Mouse (Mus musculus) urinary bladder, postnatal 4 days (tissue): Measurements from ENCODE around the gene Lef1.

Source experiments
- DNase-seq, 2 experiments: peaks; one replicate each; pipeline ENCODE4 v3.0.0; 2021 to 2022; ENCODE audit warnings: low spot score in 2 of 2

Gene Lef1

DNA sequence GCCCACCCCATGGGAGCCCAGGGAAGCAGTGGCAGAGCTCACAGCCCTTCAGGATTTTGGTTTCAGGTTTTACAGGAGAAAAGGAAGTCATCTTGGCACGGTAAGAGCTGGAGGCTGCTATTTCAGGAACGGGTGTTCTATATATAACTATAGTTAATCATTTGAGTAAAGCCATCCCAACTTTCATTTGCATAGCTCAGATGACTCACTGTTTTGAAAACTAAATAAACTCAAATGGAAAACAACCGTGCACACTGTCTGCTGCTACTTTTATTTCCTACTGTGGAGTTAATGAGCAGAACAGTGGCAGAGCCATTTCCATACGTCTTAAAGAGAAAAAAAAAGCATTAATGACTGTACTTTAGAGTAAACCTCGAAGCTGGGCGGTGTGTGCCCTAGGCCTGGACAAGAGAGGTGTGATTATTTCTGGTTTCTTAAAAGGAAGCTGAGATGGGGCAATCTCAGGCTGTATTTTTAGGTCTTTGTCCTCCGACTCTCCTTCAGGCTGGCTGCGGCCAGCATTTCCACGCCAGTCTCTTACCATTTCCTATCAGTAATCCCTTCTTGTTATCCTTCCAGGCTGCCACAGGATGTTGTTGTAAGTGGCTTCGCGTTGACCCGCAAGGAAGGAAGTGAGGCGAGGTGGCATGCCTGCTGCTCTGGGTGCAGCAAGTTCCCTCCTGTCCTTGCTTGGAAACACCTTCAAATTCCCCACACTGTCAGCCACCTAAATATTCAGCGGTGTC is 29.2 kb downstream of the Lef1 start:
- DNase-seq = no peak

GRCm38 (mm10) chr3:131140091-131140462 is 29.8 kb downstream of the Lef1 start:
- DNase-seq = no peak

- no peak for DNase-seq
Measured at GRCm38 (mm10) chr3:131141546-131141945, 31.3 kb downstream of the Lef1 start.

GRCm38 (mm10) chr3:131144250-131144649 is 34.0 kb downstream of the Lef1 start:
- DNase-seq = no peak

- no peak for DNase-seq
Measured at GRCm38 (mm10) chr3:131152921-131153320, 42.6 kb downstream of the Lef1 start.

DNA sequence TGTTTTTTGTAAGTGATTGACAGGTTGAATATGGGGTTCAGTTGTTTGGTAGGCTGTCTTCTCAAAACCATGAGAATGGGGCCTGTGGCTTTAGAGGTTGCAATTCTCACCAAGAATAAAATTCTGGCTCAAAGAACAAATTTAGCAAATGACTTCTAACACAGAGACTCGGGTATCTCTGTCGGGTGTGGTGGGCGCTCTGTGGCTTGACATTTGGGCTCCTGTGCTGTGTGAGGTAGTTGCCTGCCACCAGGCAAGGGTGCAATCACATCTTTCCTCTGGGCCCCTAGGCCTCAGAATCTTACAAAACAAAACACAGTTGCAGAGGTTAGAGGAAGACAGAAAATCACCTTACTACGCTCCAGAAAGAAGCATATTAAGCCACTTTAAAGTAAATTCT is 43.6 kb downstream of the Lef1 start:
- DNase-seq = no peak

DNA sequence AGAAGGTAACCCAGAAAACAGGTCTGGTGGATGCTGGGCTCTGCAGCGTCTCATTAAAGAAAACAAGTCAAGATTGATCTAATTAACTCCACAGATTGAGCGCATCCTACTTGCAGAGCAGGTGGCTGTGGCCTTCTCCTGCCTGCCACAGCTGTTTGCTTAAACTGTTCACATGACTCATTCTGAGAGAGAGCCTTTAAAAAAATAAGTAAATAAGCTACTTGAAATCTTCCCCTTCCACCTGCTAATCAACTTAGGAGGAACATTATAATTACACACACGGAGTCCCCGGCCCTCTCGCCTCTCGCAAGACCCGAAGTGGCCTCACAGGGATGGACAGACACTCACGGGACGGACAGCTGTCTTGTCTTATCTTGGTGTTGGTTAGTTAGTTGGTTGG is 44.3 kb downstream of the Lef1 start:
- no peak for DNase-seq

DNA sequence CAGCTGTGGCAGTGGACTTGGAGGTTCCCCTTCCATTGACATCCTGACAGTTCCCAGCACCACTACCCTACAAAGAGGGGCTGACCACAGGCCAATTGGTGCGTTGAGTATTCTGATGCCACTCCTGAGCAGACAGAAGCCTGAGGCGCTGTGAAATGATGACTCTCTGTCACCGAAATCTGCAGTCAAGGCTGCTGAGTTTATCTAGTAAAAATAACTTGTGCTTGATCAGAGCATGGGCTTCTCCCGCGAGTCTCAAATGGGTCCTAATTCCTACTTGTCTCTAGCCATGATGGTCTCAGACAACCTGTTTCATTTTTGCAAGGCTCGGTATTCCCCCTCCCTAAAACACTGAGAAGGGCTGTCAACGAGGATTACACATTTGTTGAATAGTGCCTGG is 44.8 kb downstream of the Lef1 start:
- DNase-seq = no peak

DNA sequence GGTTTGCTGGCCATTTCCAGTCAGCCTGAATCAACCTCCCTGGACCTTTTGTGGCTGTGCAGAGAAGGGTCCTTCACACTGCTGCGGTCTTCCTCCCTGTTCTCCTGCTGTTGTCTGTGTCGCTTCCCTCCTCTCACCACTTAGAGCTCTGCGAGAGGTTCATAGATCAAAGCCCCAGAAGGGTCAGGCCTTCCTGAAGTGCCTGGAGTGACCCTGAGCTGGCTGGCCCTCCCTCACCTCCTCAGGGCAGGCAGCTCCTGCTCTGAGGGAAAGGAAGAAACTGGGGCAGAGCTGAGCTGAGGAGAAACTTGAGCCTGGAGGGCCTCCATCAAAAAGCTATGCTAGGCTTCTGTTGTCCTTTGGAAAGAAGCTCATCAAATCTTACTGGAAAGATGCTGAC is 45.4 kb downstream of the Lef1 start:
- no peak for DNase-seq

GRCm38 (mm10) chr3:131156377-131156776 is 46.1 kb downstream of the Lef1 start:
- no peak for DNase-seq

- no peak for DNase-seq
Measured at GRCm38 (mm10) chr3:131157471-131157870, 47.2 kb downstream of the Lef1 start.

DNA sequence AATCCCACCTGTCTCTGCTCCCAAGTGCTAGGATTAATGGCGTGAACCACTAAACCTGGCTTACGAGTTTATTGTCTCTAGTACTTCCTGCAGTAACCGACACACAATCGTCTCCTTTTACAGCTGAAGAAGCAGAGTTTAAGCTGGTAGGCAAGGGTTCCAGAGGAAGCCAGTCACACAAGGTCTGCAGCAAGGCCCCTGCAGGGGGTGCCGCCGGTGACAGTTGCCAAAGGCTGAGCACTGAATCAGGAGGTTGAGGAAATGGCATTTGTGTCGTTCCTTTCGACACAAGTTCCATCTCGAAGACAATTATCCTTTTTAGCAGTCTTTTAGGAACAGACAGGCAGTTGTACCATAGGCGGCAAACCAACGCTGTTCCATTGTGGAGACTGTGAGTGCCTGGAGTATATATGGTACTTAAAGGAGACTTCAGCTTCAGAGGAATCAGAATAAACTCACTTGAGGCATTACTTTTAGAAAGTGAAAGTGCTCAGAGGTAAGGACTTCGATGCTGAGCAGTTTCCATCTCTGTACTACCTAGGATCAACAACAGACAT is 49.0 kb downstream of the Lef1 start:
- no peak for DNase-seq

- DNase-seq = no peak
Measured at GRCm38 (mm10) chr3:131159881-131160615, 49.8 kb downstream of the Lef1 start.

GRCm38 (mm10) chr3:131160921-131161320 is 50.6 kb downstream of the Lef1 start:
- DNase-seq = no peak

- no peak for DNase-seq
Measured at GRCm38 (mm10) chr3:131167731-131168130, 57.5 kb downstream of the Lef1 start.

GRCm38 (mm10) chr3:131169161-131169560 is 58.9 kb downstream of the Lef1 start:
- no peak for DNase-seq

- no peak for DNase-seq
Measured at GRCm38 (mm10) chr3:131170099-131170643, 59.9 kb downstream of the Lef1 start.

GRCm38 (mm10) chr3:131171292-131171960 is 61.2 kb downstream of the Lef1 start:
- no peak for DNase-seq

DNA sequence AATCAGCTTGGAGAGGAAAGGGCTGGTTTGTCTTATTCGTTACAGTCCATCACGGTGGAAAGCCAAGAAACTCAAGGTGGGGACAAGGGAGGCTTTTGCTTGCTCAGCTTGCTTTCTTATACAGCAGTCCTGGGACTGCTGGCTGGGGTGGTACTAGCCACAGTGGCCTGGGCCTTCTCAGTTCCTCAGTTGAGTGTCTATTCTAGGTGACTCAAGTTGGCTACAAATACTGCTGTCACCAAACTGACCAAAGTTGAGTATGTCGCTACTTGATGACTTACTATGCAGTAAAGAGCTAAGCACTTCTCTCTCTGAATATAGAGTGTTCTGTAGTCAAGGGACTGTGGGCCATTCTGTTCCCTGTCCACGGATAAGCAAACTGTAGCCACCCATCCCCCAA is 62.0 kb downstream of the Lef1 start:
- DNase-seq = no peak

- no peak for DNase-seq
Measured at GRCm38 (mm10) chr3:131181006-131181405, 70.7 kb downstream of the Lef1 start.

DNA sequence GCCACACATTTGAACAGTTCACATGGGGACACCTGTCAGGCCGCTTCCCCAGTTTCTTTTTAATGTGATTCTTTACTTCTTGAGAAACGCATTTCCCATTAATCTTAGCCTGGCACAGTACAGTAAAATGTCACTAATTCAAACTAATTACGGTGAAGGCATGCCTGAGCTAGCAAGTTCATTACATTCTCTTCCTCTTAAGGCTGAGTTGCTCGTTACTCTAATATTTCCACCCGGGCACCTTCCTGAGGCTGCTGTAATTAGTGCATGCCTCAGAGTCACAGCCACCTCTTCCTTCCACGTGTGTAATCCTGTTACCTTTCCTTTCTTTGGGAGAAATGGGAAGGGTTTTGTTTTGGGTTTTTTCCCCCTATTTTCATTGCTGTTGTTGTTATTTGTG is 71.9 kb downstream of the Lef1 start:
- no peak for DNase-seq

DNA sequence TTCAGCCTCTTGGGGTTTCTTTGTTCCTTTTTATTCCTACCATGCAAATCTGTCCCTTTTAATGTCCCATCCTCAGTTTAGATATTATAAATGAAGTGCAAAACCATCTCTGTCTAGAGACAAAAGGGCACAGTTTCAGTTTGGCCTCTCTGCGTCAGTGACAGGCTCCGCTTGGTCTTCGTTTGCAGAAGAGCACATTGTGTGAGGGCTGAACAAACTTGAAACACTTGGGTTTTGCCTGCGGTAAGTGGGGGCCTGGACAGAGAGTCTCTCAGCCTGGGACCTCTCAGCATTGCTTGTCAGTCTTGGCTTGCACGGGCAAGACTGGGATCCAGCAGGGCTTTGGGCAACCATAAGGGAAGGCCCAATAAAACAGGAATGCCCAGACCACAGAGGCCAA is 75.9 kb downstream of the Lef1 start:
- no peak for DNase-seq
